Mouse (Mus musculus): ENCODE measurements around the gene Rufy1.

Gene Rufy1

DNA sequence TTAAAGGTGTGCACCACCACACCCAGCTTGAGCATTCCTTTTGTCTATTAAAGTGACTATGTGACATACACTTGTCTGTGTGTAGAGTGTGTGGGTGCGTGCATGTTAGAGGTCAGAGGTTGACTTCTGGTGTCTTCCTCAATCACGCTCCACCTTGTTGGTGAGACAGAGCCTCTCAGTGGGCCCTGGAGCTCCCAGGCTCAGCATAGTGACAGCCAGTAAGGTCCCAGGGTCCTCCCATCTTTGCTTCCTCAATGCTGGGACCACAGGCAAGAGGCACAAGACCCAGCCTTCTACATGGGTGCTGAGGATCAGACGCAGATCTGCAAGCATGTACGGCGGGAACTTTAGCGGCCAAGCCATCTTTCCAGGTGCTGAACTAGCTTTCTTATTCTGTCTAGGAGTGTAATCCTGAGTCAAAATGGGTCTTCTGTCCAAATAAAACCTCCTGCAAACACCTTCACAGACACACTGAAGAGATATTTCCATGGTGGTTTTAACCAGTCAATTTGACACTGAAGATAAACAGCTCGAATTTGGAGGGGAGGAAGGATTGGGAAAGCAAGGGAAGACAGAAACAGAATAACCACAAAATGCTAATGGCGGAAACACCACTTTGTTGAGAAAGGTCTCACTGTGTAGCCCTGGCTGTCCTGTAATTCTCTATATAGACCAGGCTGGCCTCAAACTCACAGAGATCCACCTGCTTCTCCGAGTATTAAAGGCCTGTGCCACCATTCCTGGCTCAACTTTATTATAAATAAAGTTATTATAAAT lies 84.5 kb downstream of the Rufy1 start:
- DNase-seq, result no peak

DNA sequence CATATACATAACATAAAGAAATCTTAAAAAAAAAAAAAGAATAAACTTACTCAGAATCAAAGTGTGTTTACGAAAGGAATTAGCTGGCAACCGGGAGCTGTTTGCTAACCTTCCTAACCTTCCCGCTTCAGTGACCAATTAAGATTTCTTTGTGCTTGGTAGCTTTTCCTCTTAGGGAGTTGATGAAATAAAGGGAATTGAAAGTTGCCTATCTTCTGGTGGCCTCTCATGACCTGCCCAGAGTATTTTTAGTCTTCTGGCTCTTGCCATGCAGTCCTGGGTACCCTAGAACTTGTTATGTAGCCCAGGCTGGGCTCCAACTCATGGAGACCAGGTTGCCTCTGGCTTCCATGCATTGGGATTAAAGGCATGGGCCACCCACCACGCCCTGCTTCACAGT lies 85.4 kb downstream of the Rufy1 start:
- DNase-seq, result no peak
